Mouse (Mus musculus) liver, adult 2 months (tissue): ENCODE results near the gene Prmt3. TPM values are rescaled to one million over a fixed set of nuclear protein-coding genes. Genes with fewer than 3 reads are reported as not detected.

Experiments
- DNase-seq: peaks from one replicate; pipeline ENCODE4 v3.0.0-alpha.2; 2011; ENCODE audit warnings: low read depth, low spot score; ENCODE audit errors: extremely low read depth
- H3K27ac ChIP-seq: fragments of 200-500 bp; replicated peaks from 2 replicates; pipeline ENCODE4 v1.5.1; 2012; ENCODE audit warnings: low read depth, mild to moderate bottlenecking, control low read depth, inconsistent platforms, low read length; ENCODE audit not compliant: insufficient read depth
- H3K27me3 ChIP-seq: fragments of 200-500 bp; 2 replicates; pipeline ENCODE4 v1.6.1; 2012; ENCODE audit warnings: mild to moderate bottlenecking, moderate library complexity, low read length, inconsistent platforms; ENCODE audit not compliant: control insufficient read depth, insufficient read depth
- H3K36me3 ChIP-seq: fragments of 200-500 bp; 2 replicates; pipeline ENCODE4 v1.6.1; 2012; ENCODE audit warnings: low read length, inconsistent platforms; ENCODE audit not compliant: control insufficient read depth, insufficient read depth
- H3K4me1 ChIP-seq: fragments of 200-500 bp; 2 replicates; pipeline ENCODE4 v1.6.1; 2011; ENCODE audit warnings: low read length; ENCODE audit not compliant: control insufficient read depth, insufficient read depth
- H3K4me3 ChIP-seq: fragments of 200-500 bp; 2 replicates; pipeline ENCODE4 v1.5.1; 2011; ENCODE audit warnings: low read depth, mild to moderate bottlenecking, control low read depth, low read length, moderate library complexity; ENCODE audit not compliant: insufficient read depth
- H3K79me2 ChIP-seq: fragments of 200-500 bp; 2 replicates; pipeline ENCODE4 v1.6.1; 2012; ENCODE audit warnings: inconsistent platforms, mild to moderate bottlenecking, low read length, moderate library complexity; ENCODE audit not compliant: control insufficient read depth, insufficient read depth
- H3K9ac ChIP-seq: fragments of 200-500 bp; 2 replicates; pipeline ENCODE4 v1.6.1; 2012; ENCODE audit warnings: low read depth, mild to moderate bottlenecking, control low read depth, inconsistent platforms, low read length
- CTCF ChIP-seq: fragments of 200-500 bp; IDR thresholded peaks from 2 replicates; pipeline ENCODE4 v1.5.1; 2011; ENCODE audit warnings: low read depth, low read length, control low read depth
- POLR2A ChIP-seq: fragments of 200-500 bp; IDR thresholded peaks from 2 replicates; pipeline ENCODE4 v1.6.1; 2011; ENCODE audit warnings: low read length, control low read depth; ENCODE audit not compliant: insufficient read depth; ENCODE audit errors: extremely low read depth
- WGBS: fragments of 180-500 bp; shearing (Covaris S2); methylation state at CpG from one replicate; pipeline ENCODE4 v1.1.7; 2018; 5-methylcytosine and 5-hydroxymethylcytosine counted together
- polyA plus RNA-seq: library from polyadenylated mRNA; depleted of rRNA; stranded (reverse); fragments of >200 nt; gene quantifications from 2 replicates; pipeline ENCODE4 v1.2.3, GENCODE M21; 2012; rRNA removed
- total RNA-seq: library from RNA; depleted of rRNA; stranded (reverse); fragments of >200 nt; gene quantifications from 2 replicates; pipeline ENCODE4 v1.2.3, GENCODE M21; 2014; rRNA removed

The Prmt3 gene
- total and polyA plus RNA-seq, 2 experiments: 6.7 to 10.5 TPM

DNA sequence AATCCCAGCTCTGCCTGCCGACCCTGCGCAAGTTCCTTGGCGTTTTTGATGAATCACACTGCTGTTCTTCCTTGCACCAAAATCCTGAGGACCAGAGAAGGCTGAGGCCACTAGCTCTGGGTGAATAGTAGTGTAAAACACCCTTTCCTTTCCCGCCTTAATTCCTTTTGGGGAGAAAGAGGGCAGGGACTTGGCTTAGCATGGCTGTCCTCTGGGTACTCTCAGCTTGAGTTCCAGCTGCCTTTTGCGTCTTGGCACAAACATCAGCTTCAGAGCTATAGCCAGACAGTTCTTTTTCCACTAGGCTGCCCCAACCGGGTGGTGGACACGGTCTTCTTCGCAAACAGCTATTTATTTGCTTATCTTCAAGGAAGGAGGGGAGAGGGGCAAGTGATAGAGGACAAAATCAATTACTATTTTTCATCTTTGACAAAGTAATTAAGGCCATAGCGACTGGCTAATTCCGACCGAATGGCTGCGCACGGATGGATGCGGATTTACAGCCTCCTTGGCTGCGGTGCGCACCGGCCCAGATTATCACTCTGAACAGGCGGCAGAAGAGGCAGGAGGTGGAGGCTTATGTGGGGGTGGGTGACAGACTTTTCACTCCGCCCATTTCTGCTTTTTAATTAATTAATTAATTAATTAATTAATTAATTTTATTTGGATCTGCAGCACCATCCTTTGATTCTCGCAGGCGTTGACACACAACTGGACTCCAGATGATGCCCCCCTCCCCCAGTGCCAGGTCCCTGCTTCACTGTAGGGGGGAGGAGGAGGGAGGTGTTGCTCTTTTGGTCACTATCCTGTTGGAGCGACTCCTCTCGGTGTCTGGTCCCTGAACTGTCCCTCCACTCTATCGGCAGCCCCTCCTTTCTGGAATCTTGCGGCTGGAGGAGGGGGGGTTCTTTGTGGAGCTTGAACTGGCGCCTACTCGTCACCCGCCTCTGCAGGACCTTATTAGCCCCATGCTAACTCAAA, 129.3 kb downstream of the Prmt3 start:
- Histone ChIP-seq H3K36me3 (no peaks in the 10 kb centered on the region), H3K4me3 (no peak overlapping the region), H3K4me1 (peaks cover 2% of the 10 kb centered on the region; the same call in 1 of the 2 replicates), H3K9ac (no peak overlapping the region), H3K79me2 (no peaks in the 10 kb centered on the region), H3K27ac (no peak overlapping the region), H3K27me3 (peaks cover 30% of the 10 kb centered on the region)
- 8% methylated on average over 28 of the region's 28 CpGs for WGBS
- no peak for DNase-seq
- TF ChIP-seq POLR2A (no peak), CTCF (no peak)

Other genes with a start within 250 kb of the Prmt3 start
- not detected in 2 replicates for gene Dbx1, start 141.5 kb upstream of the Prmt3 start, total RNA-seq
- gene Dbx1, start 141.5 kb upstream of the Prmt3 start, polyA plus RNA-seq: not detected in 2 replicates
- 22.6 and 30.9 TPM in 2 replicates for gene Htatip2, start 19.2 kb upstream of the Prmt3 start, total RNA-seq
- 23.2 and 29.6 TPM in 2 replicates for gene Htatip2, start 19.2 kb upstream of the Prmt3 start, polyA plus RNA-seq
- gene Slc6a5, start 131.8 kb downstream of the Prmt3 start, total RNA-seq: not detected in 2 replicates
- gene Slc6a5, start 131.8 kb downstream of the Prmt3 start, polyA plus RNA-seq: not detected in 2 replicates
- gene Nell1, start 196.5 kb downstream of the Prmt3 start, total RNA-seq: not detected in 2 replicates
- not detected in 2 replicates for gene Nell1, start 196.5 kb downstream of the Prmt3 start, polyA plus RNA-seq